Mouse (Mus musculus) limb, embryonic 15.5 days (tissue): ENCODE results near the gene Ppp1r18. TPM values are rescaled to one million over a fixed set of nuclear protein-coding genes. Genes with fewer than 3 reads are reported as not detected.

Experiments
- ATAC-seq: fragments of 200-750 bp; cut with Nextera tagmentation; 2 replicates; pipeline ENCODE4 v1.8.0; 2017; ENCODE audit warnings: low read depth, moderate TSS enrichment; ENCODE audit not compliant: insufficient number of reproducible peaks, low FRiP score, low TSS enrichment
- H3K27ac ChIP-seq: fragments of 300-500 bp; sonication (generic); 2 replicates; pipeline ENCODE4 v1.5.1; 2015; ENCODE audit warnings: moderate library complexity, mild to moderate bottlenecking, inconsistent platforms
- H3K27me3 ChIP-seq: fragments of 300-500 bp; sonication (generic); 2 replicates; pipeline ENCODE4 v1.6.1; 2015; ENCODE audit warnings: inconsistent platforms
- H3K36me3 ChIP-seq: fragments of 300-500 bp; sonication (generic); 2 replicates; pipeline ENCODE4 v1.6.1; 2015; ENCODE audit warnings: inconsistent platforms
- H3K4me1 ChIP-seq: fragments of 300-500 bp; sonication (generic); 2 replicates; pipeline ENCODE4 v1.6.1; 2015; ENCODE audit warnings: inconsistent platforms
- H3K4me2 ChIP-seq: fragments of 300-500 bp; sonication (generic); 2 replicates; pipeline ENCODE4 v1.6.1; 2015; ENCODE audit warnings: mild to moderate bottlenecking, inconsistent platforms
- H3K4me3 ChIP-seq: fragments of 300-500 bp; sonication (generic); 2 replicates; pipeline ENCODE4 v1.5.1; 2015; ENCODE audit warnings: mild to moderate bottlenecking, inconsistent platforms
- H3K9ac ChIP-seq: fragments of 300-500 bp; sonication (generic); 2 replicates; pipeline ENCODE4 v1.6.1; 2015; ENCODE audit warnings: inconsistent platforms
- H3K9me3 ChIP-seq: fragments of 300-500 bp; sonication (generic); 2 replicates; pipeline ENCODE4 v1.6.1; 2016; ENCODE audit warnings: inconsistent platforms
- WGBS: fragments of 180-500 bp; shearing (Covaris S2); methylation state at CpG from one replicate; pipeline ENCODE4 v1.1.7; 2015; 5-methylcytosine and 5-hydroxymethylcytosine counted together
- polyA plus RNA-seq: library from polyadenylated mRNA; unstranded; fragments of >200 nt; fragmentation: Nextera tagmentation; extraction: Ambion mirVana; gene quantifications from 2 replicates; pipeline ENCODE4 v1.2.1, GENCODE M21; 2015

Gene Ppp1r18
- polyA plus RNA-seq, 1 experiment from 2014 or later = 24.8 TPM

- ATAC-seq = no peak
- Histone ChIP-seq H3K4me2 (no peak overlapping the region), H3K36me3 (peaks cover 60% of the 10 kb centered on the region), H3K9me3 (no peaks in the 10 kb centered on the region), H3K4me3 (no peak overlapping the region), H3K27ac (no peak overlapping the region), H3K9ac (no peak overlapping the region), H3K4me1 (peaks cover 27% of the 10 kb centered on the region), H3K27me3 (no peaks in the 10 kb centered on the region)
- WGBS = 80% methylated on average over 2 of the region's 2 CpGs
Observed at GRCm38 (mm10) chr17:35907609-35908008, 42.2 kb downstream of the Ppp1r18 start.

GRCm38 (mm10) chr17:35909186-35909918 lies 44.0 kb downstream of the Ppp1r18 start:
- H3K27me3 ChIP-seq = no peaks in the 10 kb centered on the region
- peak overlapping the region; percentile 76 for H3K9ac ChIP-seq
- whole genome bisulfite sequencing = 19% methylated on average over 20 of the region's 20 CpGs
- H3K9me3 ChIP-seq = no peaks in the 10 kb centered on the region
- peak overlapping the region; percentile 69 for H3K4me3 ChIP-seq
- ATAC-seq = peak; percentile 26; the same call in 1 of the 2 replicates
- peak overlapping the region; percentile 81 for H3K4me2 ChIP-seq
- peak overlapping the region; percentile 71 for H3K27ac ChIP-seq
- peaks cover 64% of the 10 kb centered on the region for H3K36me3 ChIP-seq
- peaks cover 24% of the 10 kb centered on the region for H3K4me1 ChIP-seq

- H3K4me2 ChIP-seq = peak within 1 kb of the TSS; percentile 81
- H3K4me3 ChIP-seq = peak within 1 kb of the TSS; percentile 69
- no peaks in the 10 kb centered on the region for H3K27me3 ChIP-seq
- 3% methylated on average over 25 of the region's 25 CpGs for WGBS
- H3K36me3 ChIP-seq = peaks cover 59% of the 10 kb centered on the region
- peak within 1 kb of the TSS; percentile 71 for H3K27ac ChIP-seq
- peaks cover 25% of the 10 kb centered on the region for H3K4me1 ChIP-seq
- H3K9ac ChIP-seq = peak within 1 kb of the TSS; percentile 76
- H3K9me3 ChIP-seq = no peaks in the 10 kb centered on the region
- ATAC-seq = peak; percentile 87
Observed at GRCm38 (mm10) chr17:35909919-35910369, 44.6 kb downstream of the Ppp1r18 start, which contains the start of gene Atat1. Gene Atat1 (minus strand): TSS chr17:35910075.

GRCm38 (mm10) chr17:35914975-35915374 lies 49.6 kb downstream of the Ppp1r18 start:
- 81% methylated on average over 6 of the region's 6 CpGs for WGBS
- peaks cover 18% of the 10 kb centered on the region for H3K4me1 ChIP-seq
- peak overlapping the region; percentile 69 for H3K4me2 ChIP-seq
- peak overlapping the region; percentile 71 for H3K4me3 ChIP-seq
- no peak for ATAC-seq
- no peaks in the 10 kb centered on the region for H3K27me3 ChIP-seq
- no peak overlapping the region for H3K9ac ChIP-seq
- peaks cover 28% of the 10 kb centered on the region for H3K36me3 ChIP-seq
- no peaks in the 10 kb centered on the region for H3K9me3 ChIP-seq
- no peak overlapping the region for H3K27ac ChIP-seq

- H3K27me3 ChIP-seq = no peaks in the 10 kb centered on the region
- peaks cover 28% of the 10 kb centered on the region for H3K36me3 ChIP-seq
- H3K27ac ChIP-seq = peak overlapping the region; percentile 96
- H3K9me3 ChIP-seq = no peaks in the 10 kb centered on the region
- ATAC-seq = no peak
- peak overlapping the region; percentile 71 for H3K4me3 ChIP-seq
- 2% methylated on average over 28 of the region's 28 CpGs for WGBS
- peak overlapping the region; percentile 69 for H3K4me2 ChIP-seq
- peak overlapping the region; percentile 48 for H3K9ac ChIP-seq
- H3K4me1 ChIP-seq = peaks cover 24% of the 10 kb centered on the region
Observed at GRCm38 (mm10) chr17:35915538-35916296, 50.3 kb downstream of the Ppp1r18 start.

- WGBS = under 1% methylated on average over 83 of the region's 83 CpGs
- ATAC-seq = peak; percentile 96
Observed at GRCm38 (mm10) chr17:35916297-35917142, 51.1 kb downstream of the Ppp1r18 start, which contains the start of the genes Mrps18b and Ppp1r10. Gene Mrps18b (minus strand): TSS chr17:35916389. Gene Ppp1r10 (plus strand): TSS chr17:35916434.

GRCm38 (mm10) chr17:35917143-35917462 lies 51.7 kb downstream of the Ppp1r18 start:
- no peak for ATAC-seq
- WGBS = 0% methylated on average over 8 of the region's 8 CpGs
- peaks cover 24% of the 10 kb centered on the region for H3K4me1 ChIP-seq

More at GRCm38 (mm10) chr17:35916297-35917142, 51.1 kb downstream of the Ppp1r18 start, which contains the start of the genes Mrps18b and Ppp1r10:
- peak within 1 kb of the TSS; percentile 96 for H3K27ac ChIP-seq
- H3K27me3 ChIP-seq = no peaks in the 10 kb centered on the region
- peak within 1 kb of the TSS; percentile 85 for H3K9ac ChIP-seq
- H3K9me3 ChIP-seq = no peaks in the 10 kb centered on the region
- peaks cover 24% of the 10 kb centered on the region for H3K4me1 ChIP-seq
- H3K4me2 ChIP-seq = peak within 1 kb of the TSS; percentile 69
- peaks cover 20% of the 10 kb centered on the region for H3K36me3 ChIP-seq
- H3K4me3 ChIP-seq = peak within 1 kb of the TSS; percentile 71

GRCm38 (mm10) chr17:35917463-35918251 lies 52.3 kb downstream of the Ppp1r18 start:
- Histone ChIP-seq H3K9me3 (no peaks in the 10 kb centered on the region), H3K4me1 (peaks cover 24% of the 10 kb centered on the region), H3K27me3 (no peaks in the 10 kb centered on the region), H3K27ac (peak overlapping the region; percentile 96), H3K4me3 (peak overlapping the region; percentile 71), H3K36me3 (peaks cover 14% of the 10 kb centered on the region), H3K9ac (peak overlapping the region; percentile 85), H3K4me2 (peak overlapping the region; percentile 64)
- under 1% methylated on average over 13 of the region's 13 CpGs for WGBS
- ATAC-seq = no peak

More at GRCm38 (mm10) chr17:35917143-35917462, 51.7 kb downstream of the Ppp1r18 start:
- H3K27ac ChIP-seq = peak overlapping the region; percentile 96
- H3K4me3 ChIP-seq = peak overlapping the region; percentile 71
- peak overlapping the region; percentile 64 for H3K4me2 ChIP-seq
- peak overlapping the region; percentile 85 for H3K9ac ChIP-seq
- H3K36me3 ChIP-seq = peaks cover 20% of the 10 kb centered on the region
- H3K27me3 ChIP-seq = no peaks in the 10 kb centered on the region
- no peaks in the 10 kb centered on the region for H3K9me3 ChIP-seq

- 0% methylated on average over 11 of the region's 11 CpGs for WGBS
- ATAC-seq = no peak
- peaks cover 24% of the 10 kb centered on the region for H3K4me1 ChIP-seq
- peak overlapping the region; percentile 71 for H3K4me3 ChIP-seq
- H3K9me3 ChIP-seq = no peaks in the 10 kb centered on the region
- H3K4me2 ChIP-seq = peak overlapping the region; percentile 64
- peak overlapping the region; percentile 85 for H3K9ac ChIP-seq
- no peaks in the 10 kb centered on the region for H3K27me3 ChIP-seq
- H3K27ac ChIP-seq = peak overlapping the region; percentile 96
- H3K36me3 ChIP-seq = peaks cover 12% of the 10 kb centered on the region
Observed at GRCm38 (mm10) chr17:35918276-35919059, 53.1 kb downstream of the Ppp1r18 start.

GRCm38 (mm10) chr17:35919060-35919715 lies 53.8 kb downstream of the Ppp1r18 start:
- 17% methylated on average over 7 of the region's 7 CpGs for WGBS
- H3K27ac ChIP-seq = peak overlapping the region; percentile 96
- no peaks in the 10 kb centered on the region for H3K9me3 ChIP-seq
- peak overlapping the region; percentile 71 for H3K4me3 ChIP-seq
- ATAC-seq = no peak
- H3K36me3 ChIP-seq = peaks cover 15% of the 10 kb centered on the region
- H3K27me3 ChIP-seq = no peaks in the 10 kb centered on the region
- peaks cover 24% of the 10 kb centered on the region for H3K4me1 ChIP-seq
- peak overlapping the region; percentile 64 for H3K4me2 ChIP-seq
- peak overlapping the region; percentile 44; the same call in 1 of the 2 replicates for H3K9ac ChIP-seq
